Mouse (Mus musculus) kidney, embryonic 15.5 days (tissue): ENCODE measurements around the gene Lingo4. TPM values are rescaled to one million over a fixed set of nuclear protein-coding genes. Genes with fewer than 3 reads are reported as not detected.

Experiments
- ATAC-seq: fragments of 200-750 bp; cut with Nextera tagmentation; replicated peaks from 2 replicates; pipeline ENCODE4 v1.8.0; 2017; ENCODE audit warnings: moderate TSS enrichment; ENCODE audit not compliant: low FRiP score
- H3K27ac ChIP-seq: fragments of 300-500 bp; sonication (generic); 2 replicates; pipeline ENCODE4 v1.5.1; 2015; ENCODE audit warnings: mild to moderate bottlenecking, inconsistent platforms
- H3K27me3 ChIP-seq: fragments of 300-500 bp; sonication (generic); 2 replicates; pipeline ENCODE4 v1.6.1; 2015; ENCODE audit warnings: inconsistent platforms
- H3K36me3 ChIP-seq: fragments of 300-500 bp; sonication (generic); 2 replicates; pipeline ENCODE4 v1.6.1; 2015; ENCODE audit warnings: inconsistent platforms
- H3K4me1 ChIP-seq: fragments of 300-500 bp; sonication (generic); 2 replicates; pipeline ENCODE4 v1.6.1; 2015; ENCODE audit warnings: inconsistent platforms
- H3K4me2 ChIP-seq: fragments of 300-500 bp; sonication (generic); 2 replicates; pipeline ENCODE4 v1.6.1; 2015; ENCODE audit warnings: moderate library complexity, mild to moderate bottlenecking, inconsistent platforms
- H3K4me3 ChIP-seq: fragments of 300-500 bp; sonication (generic); replicated peaks from 2 replicates; pipeline ENCODE4 v1.5.1; 2015; ENCODE audit warnings: mild to moderate bottlenecking, inconsistent platforms
- H3K9ac ChIP-seq: fragments of 300-500 bp; sonication (generic); 2 replicates; pipeline ENCODE4 v1.6.1; 2015; ENCODE audit warnings: mild to moderate bottlenecking, inconsistent platforms
- H3K9me3 ChIP-seq: fragments of 300-500 bp; sonication (generic); replicated peaks from 2 replicates; pipeline ENCODE4 v1.6.1; 2016; ENCODE audit warnings: inconsistent platforms
- WGBS: fragments of 180-500 bp; shearing (Covaris S2); methylation state at CpG from one replicate; pipeline ENCODE4 v1.1.7; 2015; ENCODE audit warnings: mixed read lengths; 5-methylcytosine and 5-hydroxymethylcytosine counted together
- polyA plus RNA-seq: library from polyadenylated mRNA; unstranded; fragments of >200 nt; fragmentation: Nextera tagmentation; extraction: Ambion mirVana; gene quantifications from 2 replicates; pipeline ENCODE4 v1.2.1, GENCODE M21; 2015

Gene Lingo4
- polyA plus RNA-seq, 1 experiment from 2014 or later: 0.32 TPM

GRCm38 (mm10) chr3:94389420-94389819 lies 8.9 kb upstream of the Lingo4 start:
- Histone ChIP-seq H3K36me3 (no peaks in the 10 kb centered on the region), H3K4me1 (no peaks in the 10 kb centered on the region), H3K9ac (no peak overlapping the region), H3K4me3 (no peak overlapping the region), H3K4me2 (no peak overlapping the region), H3K9me3 (no peaks in the 10 kb centered on the region), H3K27me3 (no peaks in the 10 kb centered on the region), H3K27ac (no peak overlapping the region)
- no peak for ATAC-seq
- WGBS: 93% methylated on average over 16 of the region's 16 CpGs

- no peaks in the 10 kb centered on the region for H3K4me1 ChIP-seq
- no peaks in the 10 kb centered on the region for H3K9me3 ChIP-seq
- no peak overlapping the region for H3K9ac ChIP-seq
- no peak overlapping the region for H3K4me2 ChIP-seq
- H3K36me3 ChIP-seq: no peaks in the 10 kb centered on the region
- H3K4me3 ChIP-seq: no peak overlapping the region
- no peaks in the 10 kb centered on the region for H3K27me3 ChIP-seq
- ATAC-seq: no peak
- WGBS: 86% methylated on average over 5 of the region's 5 CpGs
- no peak overlapping the region for H3K27ac ChIP-seq
These were observed 7.3 kb upstream of the Lingo4 start for GRCm38 (mm10) chr3:94391001-94391400.

GRCm38 (mm10) chr3:94392128-94392527 lies 6.2 kb upstream of the Lingo4 start:
- Histone ChIP-seq H3K4me3 (no peak overlapping the region), H3K4me1 (no peaks in the 10 kb centered on the region), H3K9me3 (no peaks in the 10 kb centered on the region), H3K9ac (no peak overlapping the region), H3K27ac (no peak overlapping the region), H3K36me3 (no peaks in the 10 kb centered on the region), H3K27me3 (peaks cover 7% of the 10 kb centered on the region), H3K4me2 (no peak overlapping the region)
- ATAC-seq: no peak
- WGBS: 85% methylated on average over 2 of the region's 2 CpGs

- no peak for ATAC-seq
- Histone ChIP-seq H3K27me3 (peaks cover 17% of the 10 kb centered on the region), H3K27ac (no peak overlapping the region), H3K36me3 (no peaks in the 10 kb centered on the region), H3K4me3 (no peak overlapping the region), H3K4me1 (no peaks in the 10 kb centered on the region), H3K4me2 (no peak overlapping the region), H3K9me3 (no peaks in the 10 kb centered on the region), H3K9ac (no peak overlapping the region)
- WGBS: 73% methylated on average over 4 of the region's 4 CpGs
These were observed 5.3 kb upstream of the Lingo4 start for GRCm38 (mm10) chr3:94393049-94393448.

GRCm38 (mm10) chr3:94396336-94396735 lies 2.0 kb upstream of the Lingo4 start:
- Histone ChIP-seq H3K27ac (no peak overlapping the region), H3K4me1 (peaks cover 9% of the 10 kb centered on the region), H3K4me2 (no peak overlapping the region), H3K4me3 (no peak overlapping the region), H3K36me3 (no peaks in the 10 kb centered on the region), H3K9ac (no peak overlapping the region), H3K27me3 (peaks cover 48% of the 10 kb centered on the region), H3K9me3 (no peaks in the 10 kb centered on the region)
- ATAC-seq: no peak
- WGBS: 71% methylated on average over 1 of the region's 1 CpGs

- no peaks in the 10 kb centered on the region for H3K9me3 ChIP-seq
- H3K4me3 ChIP-seq: no peak overlapping the region
- H3K4me2 ChIP-seq: no peak overlapping the region
- peaks cover 54% of the 10 kb centered on the region for H3K27me3 ChIP-seq
- no peak overlapping the region for H3K27ac ChIP-seq
- no peak for ATAC-seq
- no peak overlapping the region for H3K9ac ChIP-seq
- H3K36me3 ChIP-seq: no peaks in the 10 kb centered on the region
- peaks cover 9% of the 10 kb centered on the region for H3K4me1 ChIP-seq
- WGBS: 82% methylated on average over 4 of the region's 4 CpGs
These were observed 1.5 kb upstream of the Lingo4 start for GRCm38 (mm10) chr3:94396851-94397250.

- Histone ChIP-seq H3K27me3 (peaks cover 55% of the 10 kb centered on the region), H3K27ac (no peak overlapping the region), H3K4me1 (peaks cover 22% of the 10 kb centered on the region), H3K4me3 (peak overlapping the region; percentile 30), H3K9me3 (no peaks in the 10 kb centered on the region), H3K4me2 (peak overlapping the region; percentile 60), H3K36me3 (no peaks in the 10 kb centered on the region), H3K9ac (peak overlapping the region; percentile 37)
- ATAC-seq: peak; percentile 53; the same call in 1 of the 2 replicates
- 2% methylated on average over 20 of the region's 20 CpGs for WGBS
These were observed 695 bp downstream of the Lingo4 start for GRCm38 (mm10) chr3:94398943-94399481.

GRCm38 (mm10) chr3:94399663-94400310 lies 1.5 kb downstream of the Lingo4 start:
- Histone ChIP-seq H3K4me3 (no peak overlapping the region), H3K4me1 (peaks cover 29% of the 10 kb centered on the region), H3K27ac (no peak overlapping the region), H3K36me3 (no peaks in the 10 kb centered on the region), H3K4me2 (0 out of 2 replicates have a peak overlapping the region, but pooled peaks have one; percentile 60), H3K9me3 (no peaks in the 10 kb centered on the region), H3K27me3 (peaks cover 58% of the 10 kb centered on the region), H3K9ac (no peak overlapping the region)
- 44% methylated on average over 5 of the region's 5 CpGs for WGBS
- no peak for ATAC-seq

- Histone ChIP-seq H3K27me3 (peaks cover 51% of the 10 kb centered on the region), H3K4me1 (peaks cover 31% of the 10 kb centered on the region), H3K27ac (no peak overlapping the region), H3K4me2 (no peak overlapping the region), H3K9ac (no peak overlapping the region), H3K36me3 (no peaks in the 10 kb centered on the region), H3K9me3 (no peaks in the 10 kb centered on the region), H3K4me3 (no peak overlapping the region)
- WGBS: 68% methylated on average over 8 of the region's 8 CpGs
- ATAC-seq: no peak
These were observed 4.1 kb downstream of the Lingo4 start for GRCm38 (mm10) chr3:94402451-94402850.

- Histone ChIP-seq H3K9ac (no peak overlapping the region), H3K27ac (no peak overlapping the region), H3K36me3 (no peaks in the 10 kb centered on the region), H3K27me3 (peaks cover 31% of the 10 kb centered on the region), H3K4me1 (peaks cover 22% of the 10 kb centered on the region; the same call in 1 of the 2 replicates), H3K4me2 (no peak overlapping the region), H3K9me3 (no peaks in the 10 kb centered on the region), H3K4me3 (no peak overlapping the region)
- WGBS: 29% methylated on average over 7 of the region's 7 CpGs
- ATAC-seq: 0 out of 2 replicates have a peak, but pooled peaks have one; percentile 48
These were observed 6.2 kb downstream of the Lingo4 start for GRCm38 (mm10) chr3:94404366-94405054.

- Histone ChIP-seq H3K4me1 (peaks cover 22% of the 10 kb centered on the region; the same call in 1 of the 2 replicates), H3K27ac (no peak overlapping the region), H3K4me2 (no peak overlapping the region), H3K9me3 (no peaks in the 10 kb centered on the region), H3K27me3 (peaks cover 21% of the 10 kb centered on the region), H3K4me3 (no peak overlapping the region), H3K9ac (no peak overlapping the region), H3K36me3 (no peaks in the 10 kb centered on the region)
- WGBS: 54% methylated on average over 4 of the region's 4 CpGs
- ATAC-seq: no peak; the same call in 1 of the 2 replicates
These were observed 7.2 kb downstream of the Lingo4 start for GRCm38 (mm10) chr3:94405561-94405960.

- WGBS: 11% methylated on average over 25 of the region's 25 CpGs
- Histone ChIP-seq H3K9ac (peak overlapping the region; percentile 40), H3K4me2 (peak overlapping the region; percentile 93), H3K4me3 (peak overlapping the region; percentile 54), H3K27ac (peak overlapping the region; percentile 18; the same call in 1 of the 2 replicates), H3K4me1 (peaks cover 12% of the 10 kb centered on the region), H3K27me3 (0 out of 2 replicates have a peak, but pooled peaks cover 8% of the 10 kb centered on the region), H3K9me3 (no peaks in the 10 kb centered on the region), H3K36me3 (no peaks in the 10 kb centered on the region)
- peak; percentile 57 for ATAC-seq
These were observed 14.2 kb downstream of the Lingo4 start for GRCm38 (mm10) chr3:94412530-94412929.
